Mouse (Mus musculus) spleen, adult 2 months (tissue): ENCODE results near the gene Ebf3.

Experiments used
- CTCF ChIP-seq: fragments of 200-500 bp; IDR thresholded peaks from 2 replicates; pipeline ENCODE4 v1.5.1; 2011; ENCODE audit warnings: mild to moderate bottlenecking, inconsistent platforms; ENCODE audit not compliant: insufficient read depth, insufficient read length, insufficient replicate concordance; ENCODE audit errors: extremely low read depth
- POLR2A ChIP-seq: fragments of 200-500 bp; IDR thresholded peaks from 2 replicates; pipeline ENCODE4 v1.6.1; 2011; ENCODE audit warnings: low read depth, low read length, inconsistent platforms

DNA sequence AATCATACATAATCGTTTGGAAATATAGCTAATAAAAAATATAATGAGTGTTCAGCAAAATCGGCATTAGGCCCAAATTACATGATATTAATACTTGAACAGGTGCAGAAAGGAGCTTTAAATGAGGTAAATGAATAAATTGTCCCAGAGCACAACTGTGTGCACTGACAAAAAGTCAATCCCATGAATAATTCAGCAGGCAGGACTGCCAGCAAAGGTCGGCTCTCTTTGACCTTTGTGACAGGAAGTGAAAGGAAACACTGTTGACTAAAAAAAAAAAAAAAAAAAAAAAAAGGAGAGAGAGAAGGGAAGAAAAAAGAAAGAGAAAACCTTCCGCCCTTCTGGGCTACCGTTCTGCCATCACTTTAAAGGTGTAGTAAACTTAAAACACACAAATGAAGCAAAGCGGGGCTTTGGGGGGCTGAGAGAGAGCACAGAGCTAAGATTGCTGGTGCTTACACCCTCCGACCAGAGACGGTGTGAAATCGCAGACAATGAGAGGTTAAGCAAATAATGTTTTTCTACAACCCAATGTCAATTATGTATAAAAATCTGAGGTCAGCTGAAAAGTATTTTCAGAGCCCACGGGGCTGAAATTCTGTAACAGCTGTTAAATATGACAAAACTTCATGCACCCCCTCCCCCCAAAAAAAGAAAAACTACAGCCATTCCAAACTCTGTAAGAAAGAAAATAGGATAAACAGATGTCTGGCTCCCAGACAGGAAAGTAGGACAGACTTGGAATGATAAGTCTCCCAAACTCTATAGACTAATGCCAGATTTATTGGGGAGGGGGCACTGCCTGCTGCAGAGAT is 11.1 kb downstream of the Ebf3 start:
- TF ChIP-seq CTCF (no peak), POLR2A (no peak)
